ENCODE assay signal across 8 mouse cellular contexts in genomic region chr12:70111367-70112089, GRCm38 (mm10). TPM values are rescaled to one million over a fixed set of nuclear protein-coding genes. Genes with fewer than 3 reads are reported as not detected.
A peak's percentile ranks its signal among the peaks of the same experiment; 100 is the strongest.
DNase-seq lines count a peak whose midpoint lies in the region; ATAC-seq and TF ChIP-seq lines count a peak whose summit lies in the region.

No protein-coding gene starts in this region.

- peak; percentile 22 for TF ChIP-seq CTCF in intestine, postnatal 0 days (IDR thresholded peaks at IDR 0.05; ENCODE audit: low read depth)

- DNase-seq in 3134 (ENCODE audit: extremely low read depth, insufficient read length, low spot score), result peak; percentile 84
- peak; percentile 90 for DNase-seq in adrenal gland, postnatal 14 days
- DNase-seq in embryonic facial prominence, embryonic 10.5 days (ENCODE audit: low spot score), result peak; percentile 81
- peak; percentile 71 to 78 for DNase-seq in spleen, postnatal 10 days (ENCODE audit: low spot score in 2 of 2)

- peak overlapping the region; percentile 99 for H3K4me2 ChIP-seq in intestine, postnatal 0 days (replicated peaks; ENCODE audit: low read depth)
- peak overlapping the region; percentile 94 for H3K4me2 ChIP-seq in limb, embryonic 15.5 days
- H3K4me2 ChIP-seq in midbrain, embryonic 16.5 days (ENCODE audit: low read length), result peak overlapping the region; percentile 86

- WGBS in embryonic facial prominence, embryonic 10.5 days, result under 1% methylated on average over 101 of the region's 101 CpGs
- WGBS in intestine, postnatal 0 days, result under 1% methylated on average over 100 of the region's 101 CpGs
- under 1% methylated on average over 81 of the region's 101 CpGs for WGBS in limb, embryonic 15.5 days
- under 1% methylated on average over 75 of the region's 101 CpGs for WGBS in midbrain, embryonic 16.5 days

- H3K4me1 ChIP-seq in embryonic facial prominence, embryonic 10.5 days, result peaks cover 47% of the 10 kb centered on the region
- peaks cover 10% of the 10 kb centered on the region; the same call in 1 of the 2 replicates for H3K4me1 ChIP-seq in intestine, postnatal 0 days (replicated peaks; ENCODE audit: control insufficient read depth, insufficient read depth, low read length)
- H3K4me1 ChIP-seq in limb, embryonic 15.5 days, result peaks cover 28% of the 10 kb centered on the region
- peaks cover 27% of the 10 kb centered on the region for H3K4me1 ChIP-seq in midbrain, embryonic 16.5 days (ENCODE audit: control insufficient read depth, insufficient read depth, low read length)

- no peaks in the 10 kb centered on the region for H3K36me3 ChIP-seq in embryonic facial prominence, embryonic 10.5 days (replicated peaks)
- H3K36me3 ChIP-seq in intestine, postnatal 0 days (ENCODE audit: control insufficient read depth, insufficient read depth), result no peaks in the 10 kb centered on the region
- no peaks in the 10 kb centered on the region for H3K36me3 ChIP-seq in limb, embryonic 15.5 days
- no peaks in the 10 kb centered on the region for H3K36me3 ChIP-seq in midbrain, embryonic 16.5 days (ENCODE audit: control insufficient read depth, insufficient read depth, low read length)

- peak; percentile 69 for ATAC-seq in granulocyte monocyte progenitor cell, adult 5-6 weeks (replicated peaks; ENCODE audit: poor library complexity, severe bottlenecking)
- ATAC-seq in intestine, postnatal 0 days, result peak; percentile 88
- ATAC-seq in limb, embryonic 15.5 days (ENCODE audit: insufficient number of reproducible peaks, low FRiP score, low TSS enrichment, low read depth), result peak; percentile 79
- peak; percentile 87 for ATAC-seq in midbrain, embryonic 16.5 days

- H3K4me3 ChIP-seq in embryonic facial prominence, embryonic 10.5 days, result peak overlapping the region; percentile 90
- H3K4me3 ChIP-seq in intestine, postnatal 0 days (ENCODE audit: low read depth, low read length), result peak overlapping the region; percentile 81
- peak overlapping the region; percentile 89 for H3K4me3 ChIP-seq in limb, embryonic 15.5 days
- H3K4me3 ChIP-seq in midbrain, embryonic 16.5 days (ENCODE audit: low read depth, low read length), result peak overlapping the region; percentile 87

- H3K27me3 ChIP-seq in embryonic facial prominence, embryonic 10.5 days (replicated peaks; ENCODE audit: low read depth, poor library complexity, severe bottlenecking), result peaks cover 60% of the 10 kb centered on the region
- H3K27me3 ChIP-seq in intestine, postnatal 0 days (replicated peaks; ENCODE audit: control insufficient read depth, insufficient read depth, low read length), result no peaks in the 10 kb centered on the region
- no peaks in the 10 kb centered on the region for H3K27me3 ChIP-seq in limb, embryonic 15.5 days
- no peaks in the 10 kb centered on the region for H3K27me3 ChIP-seq in midbrain, embryonic 16.5 days (ENCODE audit: control insufficient read depth, insufficient read depth, low read depth, low read length)

- peak overlapping the region; percentile 95 for H3K27ac ChIP-seq in embryonic facial prominence, embryonic 10.5 days (replicated peaks)
- H3K27ac ChIP-seq in intestine, postnatal 0 days (ENCODE audit: low read depth, low read length), result peak overlapping the region; percentile 82
- peak overlapping the region; percentile 87 for H3K27ac ChIP-seq in limb, embryonic 15.5 days
- H3K27ac ChIP-seq in midbrain, embryonic 16.5 days (ENCODE audit: low read length), result peak overlapping the region; percentile 92

- no peaks in the 10 kb centered on the region for H3K9me3 ChIP-seq in embryonic facial prominence, embryonic 10.5 days
- H3K9me3 ChIP-seq in intestine, postnatal 0 days (ENCODE audit: control insufficient read depth), result no peaks in the 10 kb centered on the region
- no peaks in the 10 kb centered on the region for H3K9me3 ChIP-seq in limb, embryonic 15.5 days
- no peaks in the 10 kb centered on the region for H3K9me3 ChIP-seq in midbrain, embryonic 16.5 days (replicated peaks; ENCODE audit: control insufficient read depth, low read length, poor library complexity, severe bottlenecking)

- H3K9ac ChIP-seq in intestine, postnatal 0 days (ENCODE audit: low read depth, low read length), result peak overlapping the region; percentile 81
- peak overlapping the region; percentile 79 for H3K9ac ChIP-seq in limb, embryonic 15.5 days
- H3K9ac ChIP-seq in midbrain, embryonic 16.5 days (ENCODE audit: low read depth, low read length), result peak overlapping the region; percentile 98

RNA-seq across cellular contexts. Expression of gene Nin, which starts 2.0 kb away (rescaled TPM):
- total RNA-seq in adrenal gland, postnatal 14 days (2021), result 36.5 and 42.6 TPM in 2 replicates
- polyA plus RNA-seq in embryonic facial prominence, embryonic 10.5 days (2016; fragmentation: Nextera tagmentation; extraction: Ambion mirVana), result 11.7 and 12.1 TPM in 2 replicates
- 136 and 157 TPM in 2 replicates for total RNA-seq in granulocyte monocyte progenitor cell, adult 5-6 weeks (2014; fragmentation: Nextera tagmentation)
- total RNA-seq in granulocyte monocyte progenitor cell, adult 5-6 weeks (2017), result 193 and 259 TPM in 2 replicates
- polyA plus RNA-seq in intestine, postnatal 0 days (2015; fragmentation: Nextera tagmentation; extraction: Ambion mirVana), result 2.2 and 3.4 TPM in 2 replicates
- 9.3 and 10.1 TPM in 2 replicates for polyA plus RNA-seq in limb, embryonic 15.5 days (2015; fragmentation: Nextera tagmentation; extraction: Ambion mirVana)
- 14.1 and 16.3 TPM in 2 replicates for polyA plus RNA-seq in midbrain, embryonic 16.5 days (2015; fragmentation: Nextera tagmentation; extraction: Ambion mirVana)

RNA-seq across cellular contexts. Expression of gene Abhd12b, which starts 42.4 kb away (rescaled TPM):
- not detected in 2 replicates for total RNA-seq in adrenal gland, postnatal 14 days (2021)
- polyA plus RNA-seq in embryonic facial prominence, embryonic 10.5 days (2016; fragmentation: Nextera tagmentation; extraction: Ambion mirVana), result not detected in 2 replicates
- total RNA-seq in granulocyte monocyte progenitor cell, adult 5-6 weeks (2014; fragmentation: Nextera tagmentation), result not detected in 2 replicates
- not detected in 2 replicates for total RNA-seq in granulocyte monocyte progenitor cell, adult 5-6 weeks (2017)
- polyA plus RNA-seq in intestine, postnatal 0 days (2015; fragmentation: Nextera tagmentation; extraction: Ambion mirVana), result not detected in 2 replicates
- polyA plus RNA-seq in limb, embryonic 15.5 days (2015; fragmentation: Nextera tagmentation; extraction: Ambion mirVana), result 0.15 and 0.35 TPM in 2 replicates
- polyA plus RNA-seq in midbrain, embryonic 16.5 days (2015; fragmentation: Nextera tagmentation; extraction: Ambion mirVana), result 0.16 and 0.25 TPM in 2 replicates

Comparison
In these comparisons a context has a peak if more than half of its experiments do, and no peak if none do; other contexts are left out.
1. Peak in every context shown above with its lines: DNase-seq, ATAC-seq, H3K4me3 ChIP-seq and H3K27ac ChIP-seq.